In the genomic region with DNA sequence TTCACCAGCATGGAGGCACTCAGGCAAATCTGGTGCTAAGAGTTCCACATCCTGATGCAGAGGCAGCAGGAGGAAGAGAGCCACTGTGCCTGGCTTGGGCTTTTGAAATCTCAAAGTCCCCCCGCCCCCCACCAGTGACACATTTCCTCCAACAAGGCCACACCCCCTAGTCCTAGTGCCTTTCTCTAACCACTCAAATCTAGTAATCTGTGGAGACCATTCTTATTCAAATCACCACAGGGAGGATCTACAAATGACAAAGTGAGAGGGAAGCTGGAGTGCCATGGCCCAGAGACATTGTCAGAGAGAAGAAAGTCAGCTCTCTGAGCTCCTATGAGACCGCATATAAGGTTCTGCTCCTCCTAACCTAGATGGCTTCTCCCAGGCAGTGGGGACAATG, we compare ENCODE assay signal across 26 mouse cellular contexts.
A peak's percentile ranks its signal among the peaks of the same experiment; 100 is the strongest.
DNase-seq lines count a peak whose midpoint lies in the region; ATAC-seq and TF ChIP-seq lines count a peak whose summit lies in the region.
"Had no signal": no experiment of that assay in that cellular context is flagged by ENCODE, and none has a peak within 500 bp of the region (broad histone marks: within the 10 kb centered on the region; RNA-seq: fewer than 3 reads in every experiment).

No protein-coding gene starts in this region.

- 89% methylated on average over 2 of the region's 2 CpGs for WGBS in forebrain, embryonic 10.5 days
- 98% methylated on average over 2 of the region's 2 CpGs for WGBS in forebrain, embryonic 12.5 days
- WGBS in forebrain, embryonic 11.5 days = 87% methylated on average over 2 of the region's 2 CpGs

- H3K36me3 ChIP-seq in forebrain, embryonic 10.5 days (replicated peaks) = no peaks in the 10 kb centered on the region
- no peaks in the 10 kb centered on the region for H3K36me3 ChIP-seq in forebrain, embryonic 12.5 days (replicated peaks)
- peaks cover 6% of the 10 kb centered on the region for H3K36me3 ChIP-seq in E14TG2a.4 (ENCODE audit: insufficient read depth, low read length)
- no peaks in the 10 kb centered on the region for H3K36me3 ChIP-seq in forebrain, embryonic 11.5 days (ENCODE audit: control insufficient read depth, insufficient read depth, low read length)
- H3K36me3 ChIP-seq: embryonic facial prominence, embryonic 10.5 days; embryonic facial prominence, embryonic 13.5 days; forebrain, embryonic 15.5 days; heart, embryonic 12.5 days; heart, embryonic 15.5 days had no signal

- H3K4me3 ChIP-seq in forebrain, embryonic 10.5 days = no peak overlapping the region
- H3K4me3 ChIP-seq in forebrain, embryonic 12.5 days (replicated peaks) = no peak overlapping the region
- peak overlapping the region; percentile 58 for H3K4me3 ChIP-seq in E14TG2a.4 (replicated peaks; ENCODE audit: low read length)
- H3K4me3 ChIP-seq in forebrain, embryonic 11.5 days (ENCODE audit: low read depth, low read length) = no peak overlapping the region
- H3K4me3 ChIP-seq: embryonic facial prominence, embryonic 10.5 days; embryonic facial prominence, embryonic 13.5 days; erythroblast, embryonic 14.5 days; forebrain, embryonic 15.5 days; heart, embryonic 12.5 days; heart, embryonic 15.5 days had no signal

- no peaks in the 10 kb centered on the region for H3K9me3 ChIP-seq in forebrain, embryonic 10.5 days
- H3K9me3 ChIP-seq in forebrain, embryonic 12.5 days = no peaks in the 10 kb centered on the region
- no peaks in the 10 kb centered on the region for H3K9me3 ChIP-seq in E14TG2a.4 (ENCODE audit: low read length)
- H3K9me3 ChIP-seq in forebrain, embryonic 11.5 days (ENCODE audit: control insufficient read depth, low read length) = no peaks in the 10 kb centered on the region
- H3K9me3 ChIP-seq: embryonic facial prominence, embryonic 10.5 days; embryonic facial prominence, embryonic 13.5 days; forebrain, embryonic 15.5 days; heart, embryonic 12.5 days; heart, embryonic 15.5 days had no signal

- H3K27me3 ChIP-seq in forebrain, embryonic 10.5 days (ENCODE audit: poor library complexity, severe bottlenecking) = no peaks in the 10 kb centered on the region
- no peaks in the 10 kb centered on the region for H3K27me3 ChIP-seq in forebrain, embryonic 12.5 days
- H3K27me3 ChIP-seq in E14TG2a.4 (ENCODE audit: insufficient read depth, low read length) = no peaks in the 10 kb centered on the region
- H3K27me3 ChIP-seq in forebrain, embryonic 11.5 days (ENCODE audit: control insufficient read depth, insufficient read depth, low read length) = no peaks in the 10 kb centered on the region
- H3K27me3 ChIP-seq: embryonic facial prominence, embryonic 13.5 days; forebrain, embryonic 15.5 days; heart, embryonic 12.5 days; heart, embryonic 15.5 days had no signal

- H3K4me2 ChIP-seq in forebrain, embryonic 12.5 days = no peak overlapping the region
- no peak overlapping the region for H3K4me2 ChIP-seq in forebrain, embryonic 11.5 days (ENCODE audit: low read depth, low read length, severe bottlenecking)
- H3K4me2 ChIP-seq: embryonic facial prominence, embryonic 13.5 days; forebrain, embryonic 15.5 days; heart, embryonic 12.5 days; heart, embryonic 15.5 days; hindbrain, embryonic 14.5 days had no signal

- H3K4me1 ChIP-seq in forebrain, embryonic 10.5 days = peaks cover 39% of the 10 kb centered on the region
- H3K4me1 ChIP-seq in forebrain, embryonic 12.5 days = peaks cover 8% of the 10 kb centered on the region; the same call in 1 of the 2 replicates
- peaks cover 47% of the 10 kb centered on the region for H3K4me1 ChIP-seq in E14TG2a.4 (replicated peaks; ENCODE audit: low read depth, low read length)
- no peaks in the 10 kb centered on the region; the same call in 1 of the 2 replicates for H3K4me1 ChIP-seq in forebrain, embryonic 11.5 days (replicated peaks; ENCODE audit: control insufficient read depth, insufficient read depth, low read length)
- H3K4me1 ChIP-seq: embryonic facial prominence, embryonic 13.5 days; forebrain, embryonic 15.5 days had no signal

- TF ChIP-seq CTCF in E14TG2a.4 (conservative IDR thresholded peaks at IDR 0.05; ENCODE audit: low read length) = no peak

- no peak for ATAC-seq in forebrain, embryonic 12.5 days (ENCODE audit: low FRiP score)
- ATAC-seq in forebrain, embryonic 11.5 days (replicated peaks; ENCODE audit: low FRiP score) = no peak
- ATAC-seq: activated CD4-positive, CD25-positive, alpha-beta regulatory T cell, adult 4 months; inflammation-experienced regulatory T-cells, adult 6 months had no signal

- 0 out of 2 replicates have a peak overlapping the region, but pooled peaks have one; percentile 48 for H3K27ac ChIP-seq in forebrain, embryonic 10.5 days
- H3K27ac ChIP-seq in forebrain, embryonic 12.5 days = no peak overlapping the region
- H3K27ac ChIP-seq in forebrain, embryonic 11.5 days (ENCODE audit: low read depth, low read length) = no peak overlapping the region
- H3K27ac ChIP-seq: embryonic facial prominence, embryonic 10.5 days; embryonic facial prominence, embryonic 13.5 days; forebrain, embryonic 15.5 days; heart, embryonic 15.5 days; hindbrain, embryonic 14.5 days; hindbrain, postnatal 0 days had no signal

- no peak for DNase-seq in forebrain, embryonic 10.5 days (ENCODE audit: extremely low spot score, low spot score)
- DNase-seq in R1 (ENCODE audit: low read depth, low spot score) = peak; percentile 97
- DNase-seq in thymus, postnatal 25 days = no peak
- DNase-seq in forebrain, embryonic 11.5 days (ENCODE audit: low spot score) = no peak
- DNase-seq: adrenal gland, adult 8-10 months; adrenal gland, postnatal 25 days; cerebellum, adult 11-12 months; cerebellum, adult 8-10 months; cerebellum, postnatal 36 days; embryo, embryonic 11 days; gastrocnemius, postnatal 25 days; heart, adult 18-20 months; heart, postnatal 10 days; heart, postnatal 4 days had no signal

- H3K9ac ChIP-seq in forebrain, embryonic 12.5 days = no peak overlapping the region
- no peak overlapping the region for H3K9ac ChIP-seq in forebrain, embryonic 11.5 days (ENCODE audit: low read length)
- H3K9ac ChIP-seq: embryonic facial prominence, embryonic 13.5 days; forebrain, embryonic 15.5 days; heart, embryonic 12.5 days; heart, embryonic 15.5 days; hindbrain, embryonic 14.5 days had no signal
